Mouse (Mus musculus) kidney, embryonic 16.5 days (tissue): ENCODE data around the gene Glo1. TPM values are rescaled to one million over a fixed set of nuclear protein-coding genes. Genes with fewer than 3 reads are reported as not detected.

Experiments used
- ATAC-seq: fragments of 200-750 bp; cut with Nextera tagmentation; 2 replicates; pipeline ENCODE4 v1.8.0; 2017; ENCODE audit warnings: moderate TSS enrichment; ENCODE audit not compliant: low FRiP score, low TSS enrichment
- H3K27ac ChIP-seq: fragments of 300-500 bp; sonication (generic); 2 replicates; pipeline ENCODE4 v1.5.1; 2014; ENCODE audit warnings: low read length
- H3K27me3 ChIP-seq: fragments of 300-500 bp; sonication (generic); 2 replicates; pipeline ENCODE4 v1.6.1; 2014; ENCODE audit warnings: low read length, control low read depth, mixed read lengths; ENCODE audit not compliant: insufficient read depth
- H3K36me3 ChIP-seq: fragments of 300-500 bp; sonication (generic); 2 replicates; pipeline ENCODE4 v1.6.1; 2014; ENCODE audit warnings: low read length, control low read depth, mixed read lengths; ENCODE audit not compliant: insufficient read depth
- H3K4me1 ChIP-seq: fragments of 300-500 bp; sonication (generic); 2 replicates; pipeline ENCODE4 v1.6.1; 2014; ENCODE audit warnings: low read length, control low read depth, mixed read lengths; ENCODE audit not compliant: insufficient read depth
- H3K4me2 ChIP-seq: fragments of 300-500 bp; sonication (generic); replicated peaks from 2 replicates; pipeline ENCODE4 v1.6.1; 2014; ENCODE audit warnings: low read depth, low read length
- H3K4me3 ChIP-seq: fragments of 300-500 bp; sonication (generic); 2 replicates; pipeline ENCODE4 v1.5.1; 2014; ENCODE audit warnings: mild to moderate bottlenecking, low read length
- H3K9ac ChIP-seq: fragments of 300-500 bp; sonication (generic); replicated peaks from 2 replicates; pipeline ENCODE4 v1.6.1; 2014; ENCODE audit warnings: low read length
- H3K9me3 ChIP-seq: fragments of 300-500 bp; sonication (generic); 2 replicates; pipeline ENCODE4 v1.6.1; 2016; ENCODE audit warnings: low read length, control low read depth
- WGBS: fragments of 180-500 bp; shearing (Covaris S2); extraction: QIAGEN DNeasy Blood & Tissue Kit; methylation state at CpG from one replicate; pipeline ENCODE4 v1.1.7; 2014; 5-methylcytosine and 5-hydroxymethylcytosine counted together
- polyA plus RNA-seq: library from polyadenylated mRNA; unstranded; fragments of >200 nt; fragmentation: Nextera tagmentation; extraction: Ambion mirVana; gene quantifications from 2 replicates; pipeline ENCODE4 v1.2.1, GENCODE M21; 2015

Gene Glo1
- polyA plus RNA-seq, 1 experiment from 2014 or later, result 222 TPM

- Histone ChIP-seq H3K27me3 (no peaks in the 10 kb centered on the region), H3K4me2 (no peak overlapping the region; the same call in 1 of the 2 replicates), H3K4me3 (no peak overlapping the region), H3K9me3 (no peaks in the 10 kb centered on the region), H3K9ac (no peak overlapping the region), H3K27ac (no peak overlapping the region), H3K4me1 (peaks cover 10% of the 10 kb centered on the region; the same call in 1 of the 2 replicates), H3K36me3 (peaks cover 20% of the 10 kb centered on the region)
- ATAC-seq, result peak; percentile 35; the same call in 1 of the 2 replicates
- 48% methylated on average over 17 of the region's 17 CpGs for WGBS
Measured at GRCm38 (mm10) chr17:30590417-30591198, 36.1 kb downstream of the Glo1 start.

- H3K9me3 ChIP-seq, result no peaks in the 10 kb centered on the region
- H3K4me3 ChIP-seq, result no peak overlapping the region
- 82% methylated on average over 2 of the region's 2 CpGs for WGBS
- no peak overlapping the region for H3K4me2 ChIP-seq
- no peak overlapping the region for H3K27ac ChIP-seq
- no peaks in the 10 kb centered on the region for H3K36me3 ChIP-seq
- H3K4me1 ChIP-seq, result no peaks in the 10 kb centered on the region
- no peak overlapping the region for H3K9ac ChIP-seq
- H3K27me3 ChIP-seq, result no peaks in the 10 kb centered on the region
- no peak for ATAC-seq
Measured at GRCm38 (mm10) chr17:30583258-30584001, 43.2 kb downstream of the Glo1 start.

- H3K27ac ChIP-seq, result no peak overlapping the region
- H3K4me3 ChIP-seq, result no peak overlapping the region
- no peak for ATAC-seq
- H3K4me2 ChIP-seq, result no peak overlapping the region
- H3K4me1 ChIP-seq, result peaks cover under 1% of the 10 kb centered on the region; the same call in 1 of the 2 replicates
- H3K9ac ChIP-seq, result no peak overlapping the region
- no peaks in the 10 kb centered on the region for H3K36me3 ChIP-seq
- no peaks in the 10 kb centered on the region for H3K9me3 ChIP-seq
- H3K27me3 ChIP-seq, result no peaks in the 10 kb centered on the region
- WGBS, result 85% methylated on average over 3 of the region's 3 CpGs
Measured at GRCm38 (mm10) chr17:30582313-30582712, 44.4 kb downstream of the Glo1 start.

DNA sequence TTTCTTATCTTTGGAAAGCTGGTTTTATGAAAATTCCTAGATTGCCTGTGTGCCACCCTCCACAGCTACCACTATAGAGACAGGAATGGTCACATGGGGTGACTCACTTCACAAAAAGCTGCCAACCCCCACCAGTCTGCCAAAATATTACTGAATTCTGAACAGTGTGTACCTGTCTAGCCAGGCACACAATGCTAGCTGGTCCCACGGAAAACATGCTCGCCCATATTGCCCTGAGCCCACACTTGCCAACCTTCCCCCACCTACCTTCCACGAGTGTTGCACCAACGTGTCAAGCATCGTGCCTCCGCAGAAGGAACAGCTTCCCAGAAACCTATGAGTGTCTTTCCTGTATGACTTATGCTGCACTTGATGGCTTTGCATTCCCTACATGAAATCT, 45.5 kb downstream of the Glo1 start:
- Histone ChIP-seq H3K4me3 (no peak overlapping the region), H3K4me1 (peaks cover 7% of the 10 kb centered on the region), H3K27ac (no peak overlapping the region), H3K27me3 (no peaks in the 10 kb centered on the region), H3K4me2 (no peak overlapping the region), H3K36me3 (no peaks in the 10 kb centered on the region), H3K9me3 (no peaks in the 10 kb centered on the region), H3K9ac (no peak overlapping the region)
- 88% methylated on average over 6 of the region's 6 CpGs for WGBS
- ATAC-seq, result no peak

- Histone ChIP-seq H3K4me2 (no peak overlapping the region), H3K4me3 (no peak overlapping the region), H3K4me1 (peaks cover 7% of the 10 kb centered on the region), H3K27ac (no peak overlapping the region), H3K36me3 (no peaks in the 10 kb centered on the region), H3K27me3 (no peaks in the 10 kb centered on the region), H3K9me3 (no peaks in the 10 kb centered on the region), H3K9ac (no peak overlapping the region)
- no peak for ATAC-seq
- 71% methylated on average over 1 of the region's 1 CpGs for WGBS
Measured at GRCm38 (mm10) chr17:30580781-30581180, 45.9 kb downstream of the Glo1 start.

GRCm38 (mm10) chr17:30576946-30577345, 49.7 kb downstream of the Glo1 start:
- Histone ChIP-seq H3K27me3 (no peaks in the 10 kb centered on the region), H3K4me3 (peak overlapping the region; percentile 85), H3K36me3 (no peaks in the 10 kb centered on the region), H3K4me2 (peak overlapping the region; percentile 87), H3K9ac (peak overlapping the region; percentile 81), H3K27ac (no peak overlapping the region; the same call in 1 of the 2 replicates), H3K4me1 (peaks cover 22% of the 10 kb centered on the region), H3K9me3 (no peaks in the 10 kb centered on the region)
- 61% methylated on average over 12 of the region's 12 CpGs for WGBS
- ATAC-seq, result no peak

DNA sequence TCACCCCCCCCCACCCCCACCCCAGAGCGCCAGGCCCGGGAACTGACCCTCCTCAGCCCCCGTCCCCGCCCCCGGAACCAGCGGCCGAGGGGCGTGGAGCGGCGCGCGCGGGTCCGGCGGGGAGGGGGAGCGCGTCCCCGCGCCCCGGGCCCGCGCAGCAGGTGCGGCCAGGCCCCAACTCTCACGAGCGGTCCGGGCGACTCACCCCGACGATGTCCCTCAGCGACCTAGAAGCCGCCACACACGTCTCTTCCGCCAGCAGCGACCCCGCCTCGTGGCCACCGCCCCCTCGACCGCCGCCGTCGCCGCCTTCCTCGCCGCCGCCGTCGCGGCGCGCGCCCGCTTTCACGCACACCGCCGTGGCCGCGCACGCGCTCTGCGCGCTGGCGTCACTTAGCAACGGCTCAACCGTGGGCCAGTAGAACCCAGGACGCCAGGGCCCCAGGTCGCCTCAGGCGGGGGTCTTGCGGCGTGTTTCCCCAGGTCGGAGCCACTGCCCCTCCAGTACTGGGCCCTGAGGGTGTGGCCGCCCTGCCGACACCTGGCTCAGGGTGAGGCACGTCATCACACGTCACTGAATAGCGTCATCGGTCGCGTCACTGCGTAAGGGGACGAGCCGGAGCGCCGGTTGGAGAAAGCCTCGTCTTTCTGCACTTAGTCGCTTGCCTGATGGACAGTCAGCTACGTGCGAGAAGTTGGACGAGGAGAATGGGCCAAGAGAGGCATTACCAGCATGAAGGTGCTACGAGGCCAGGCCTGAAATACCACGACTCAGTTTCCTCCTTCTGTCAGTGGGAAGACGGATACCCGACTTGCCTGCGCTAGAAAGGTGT, 50.5 kb downstream of the Glo1 start, which contains the start of gene Btbd9:
Gene Btbd9, minus strand, starts transcription at position 548 of the 833 bp plus-strand sequence.
- WGBS, result under 1% methylated on average over 73 of the region's 94 CpGs
- H3K4me3 ChIP-seq, result peak within 1 kb of the TSS; percentile 85
- no peaks in the 10 kb centered on the region for H3K27me3 ChIP-seq
- peaks cover 22% of the 10 kb centered on the region for H3K4me1 ChIP-seq
- peak within 1 kb of the TSS; percentile 87 for H3K4me2 ChIP-seq
- peak within 1 kb of the TSS; percentile 81 for H3K9ac ChIP-seq
- peak; percentile 92 for ATAC-seq
- no peaks in the 10 kb centered on the region for H3K9me3 ChIP-seq
- no peaks in the 10 kb centered on the region for H3K36me3 ChIP-seq
- peak within 1 kb of the TSS; percentile 89 for H3K27ac ChIP-seq

DNA sequence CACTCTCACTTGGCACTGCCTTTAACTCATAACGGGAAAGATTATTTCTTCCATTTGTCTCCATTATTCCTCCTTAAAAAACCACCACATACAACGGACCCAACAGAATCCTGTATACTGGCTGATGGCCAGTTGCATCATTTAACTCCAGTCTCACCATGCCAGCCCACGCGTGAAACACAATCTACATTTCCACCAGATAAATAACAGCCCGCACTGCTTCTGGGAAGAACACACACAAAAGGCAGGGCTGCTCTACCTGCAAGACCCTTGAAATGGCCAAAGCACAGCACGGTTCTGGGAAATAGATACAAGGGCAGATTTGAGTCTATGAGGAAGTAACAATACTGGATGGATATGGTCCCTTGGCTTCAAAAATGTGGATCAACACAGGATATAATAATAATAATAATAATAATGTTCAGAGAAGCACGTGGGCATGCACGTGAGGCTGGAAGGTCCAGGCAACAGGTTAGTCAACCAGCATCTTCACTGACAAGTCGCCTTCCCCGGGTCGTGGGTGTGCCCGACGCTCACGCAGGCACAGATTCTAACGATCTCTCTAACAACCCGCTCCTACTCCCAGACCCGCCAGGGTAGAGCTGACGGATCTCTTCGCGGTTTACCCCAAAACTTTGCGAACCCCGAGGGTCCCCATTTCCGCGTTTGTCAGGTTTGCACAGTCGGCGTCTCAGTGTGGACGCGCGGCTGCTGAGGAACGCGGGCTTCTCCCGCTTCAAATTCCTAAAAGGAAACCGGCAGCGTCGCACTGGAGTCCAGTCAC, 51.4 kb downstream of the Glo1 start:
- peak overlapping the region; percentile 89; the same call in 1 of the 2 replicates for H3K27ac ChIP-seq
- no peaks in the 10 kb centered on the region for H3K36me3 ChIP-seq
- peak overlapping the region; percentile 81 for H3K9ac ChIP-seq
- H3K4me1 ChIP-seq, result peaks cover 31% of the 10 kb centered on the region
- H3K27me3 ChIP-seq, result no peaks in the 10 kb centered on the region
- ATAC-seq, result no peak; the same call in none of the 2 replicates
- H3K4me3 ChIP-seq, result peak overlapping the region; percentile 85
- 6% methylated on average over 35 of the region's 35 CpGs for WGBS
- peak overlapping the region; percentile 87 for H3K4me2 ChIP-seq
- H3K9me3 ChIP-seq, result no peaks in the 10 kb centered on the region

GRCm38 (mm10) chr17:30574783-30575075, 51.9 kb downstream of the Glo1 start:
- Histone ChIP-seq H3K9me3 (no peaks in the 10 kb centered on the region), H3K9ac (no peak overlapping the region; the same call in 1 of the 2 replicates), H3K4me1 (peaks cover 35% of the 10 kb centered on the region), H3K4me2 (peak overlapping the region; percentile 87), H3K27ac (no peak overlapping the region; the same call in 1 of the 2 replicates), H3K27me3 (no peaks in the 10 kb centered on the region), H3K4me3 (no peak overlapping the region; the same call in 1 of the 2 replicates), H3K36me3 (no peaks in the 10 kb centered on the region)
- no peak for ATAC-seq
- WGBS, result 64% methylated on average over 8 of the region's 8 CpGs
